Comparison of ENCODE assay signal across 8 mouse cellular contexts in genomic region chr6:28572991-28573759, GRCm38 (mm10).
DNase-seq lines count a peak whose midpoint lies in the region; ATAC-seq and TF ChIP-seq lines count a peak whose summit lies in the region.

No protein-coding gene starts in this region.

- intact Hi-C loops in left cerebral cortex, postnatal 25 days (cut with DNase I): no loop called here

- no peak overlapping the region for H3K27ac ChIP-seq in forebrain, postnatal 0 days (ENCODE audit: low read depth, low read length)
- H3K27ac ChIP-seq in kidney, postnatal 0 days: 0 out of 2 replicates have a peak overlapping the region, but pooled peaks have one; percentile 8
- peak overlapping the region; percentile 75 for H3K27ac ChIP-seq in neural tube, embryonic 13.5 days (replicated peaks)
- H3K27ac ChIP-seq in heart, embryonic 12.5 days (ENCODE audit: poor library complexity, severe bottlenecking): no peak overlapping the region

- WGBS in forebrain, postnatal 0 days: 37% methylated on average over 11 of the region's 11 CpGs
- WGBS in kidney, postnatal 0 days: 35% methylated on average over 11 of the region's 11 CpGs
- 6% methylated on average over 11 of the region's 11 CpGs for WGBS in neural tube, embryonic 13.5 days
- 66% methylated on average over 11 of the region's 11 CpGs for WGBS in heart, embryonic 12.5 days

- H3K4me2 ChIP-seq in forebrain, postnatal 0 days (ENCODE audit: low read depth): no peak overlapping the region
- H3K4me2 ChIP-seq in kidney, postnatal 0 days (ENCODE audit: low read length): 0 out of 2 replicates have a peak overlapping the region, but pooled peaks have one; percentile 13
- peak overlapping the region; percentile 10; the same call in 1 of the 2 replicates for H3K4me2 ChIP-seq in neural tube, embryonic 13.5 days
- no peak overlapping the region for H3K4me2 ChIP-seq in heart, embryonic 12.5 days

- no peaks in the 10 kb centered on the region for H3K36me3 ChIP-seq in forebrain, postnatal 0 days (ENCODE audit: insufficient read depth)
- no peaks in the 10 kb centered on the region for H3K36me3 ChIP-seq in kidney, postnatal 0 days (ENCODE audit: insufficient read depth, low read length)
- H3K36me3 ChIP-seq in neural tube, embryonic 13.5 days: no peaks in the 10 kb centered on the region
- H3K36me3 ChIP-seq in heart, embryonic 12.5 days: no peaks in the 10 kb centered on the region

- H3K9me3 ChIP-seq in forebrain, postnatal 0 days (ENCODE audit: low read length): no peaks in the 10 kb centered on the region
- no peaks in the 10 kb centered on the region for H3K9me3 ChIP-seq in kidney, postnatal 0 days (replicated peaks; ENCODE audit: low read length)
- H3K9me3 ChIP-seq in neural tube, embryonic 13.5 days: no peaks in the 10 kb centered on the region
- H3K9me3 ChIP-seq in heart, embryonic 12.5 days (replicated peaks): no peaks in the 10 kb centered on the region

- H3K27me3 ChIP-seq in forebrain, postnatal 0 days (ENCODE audit: insufficient read depth, low read length): no peaks in the 10 kb centered on the region
- H3K27me3 ChIP-seq in kidney, postnatal 0 days (ENCODE audit: insufficient read depth, low read length): no peaks in the 10 kb centered on the region
- H3K27me3 ChIP-seq in neural tube, embryonic 13.5 days: no peaks in the 10 kb centered on the region
- no peaks in the 10 kb centered on the region for H3K27me3 ChIP-seq in heart, embryonic 12.5 days (replicated peaks)

- no peaks in the 10 kb centered on the region for H3K4me1 ChIP-seq in forebrain, postnatal 0 days (ENCODE audit: insufficient read depth)
- peaks cover 7% of the 10 kb centered on the region for H3K4me1 ChIP-seq in kidney, postnatal 0 days (replicated peaks; ENCODE audit: insufficient read depth, low read length)
- H3K4me1 ChIP-seq in neural tube, embryonic 13.5 days (replicated peaks): peaks cover 41% of the 10 kb centered on the region
- peaks cover 28% of the 10 kb centered on the region for H3K4me1 ChIP-seq in heart, embryonic 12.5 days (replicated peaks)

- no peak overlapping the region for H3K4me3 ChIP-seq in forebrain, postnatal 0 days (ENCODE audit: low read depth, low read length)
- H3K4me3 ChIP-seq in kidney, postnatal 0 days (replicated peaks; ENCODE audit: low read depth, low read length): no peak overlapping the region
- H3K4me3 ChIP-seq in neural tube, embryonic 13.5 days: no peak overlapping the region
- H3K4me3 ChIP-seq in heart, embryonic 12.5 days: no peak overlapping the region

- H3K9ac ChIP-seq in forebrain, postnatal 0 days: no peak overlapping the region
- H3K9ac ChIP-seq in kidney, postnatal 0 days (ENCODE audit: low read depth, low read length): no peak overlapping the region
- H3K9ac ChIP-seq in neural tube, embryonic 13.5 days: peak overlapping the region; percentile 13; the same call in 1 of the 2 replicates
- H3K9ac ChIP-seq in heart, embryonic 12.5 days: no peak overlapping the region

- TF ChIP-seq CTCF in brain, embryonic 14.5 days (IDR thresholded peaks at IDR 0.05; ENCODE audit: borderline replicate concordance, extremely low read depth, insufficient read depth, insufficient read length): no peak
- TF ChIP-seq CTCF in forebrain, postnatal 0 days (IDR thresholded peaks at IDR 0.05; ENCODE audit: low read depth): no peak
- no peak; the same call in 1 of the 2 replicates for TF ChIP-seq CTCF in kidney, postnatal 0 days (IDR thresholded peaks at IDR 0.05; ENCODE audit: low read depth)

- peak; percentile 92 for ATAC-seq in forebrain, postnatal 0 days
- peak; percentile 71 for ATAC-seq in kidney, postnatal 0 days (replicated peaks; ENCODE audit: low FRiP score, low read depth)
- peak; percentile 93 for ATAC-seq in neural tube, embryonic 13.5 days (ENCODE audit: low read depth)
- no peak for ATAC-seq in heart, embryonic 12.5 days (ENCODE audit: insufficient number of reproducible peaks, low FRiP score)

- peak; percentile 28 for DNase-seq in left cerebral cortex, adult 11 months (ENCODE audit: low spot score)
- no peak for DNase-seq in left cerebral cortex, postnatal 25 days (ENCODE audit: low spot score in 2 of 2)
- peak; percentile 84 for DNase-seq in brain, embryonic 14.5 days (ENCODE audit: low read depth)
- DNase-seq in forebrain, postnatal 0 days: peak; percentile 39
- DNase-seq in kidney, postnatal 0 days (ENCODE audit: low spot score): peak; percentile 75
- no peak for DNase-seq in urinary bladder, adult 2 months (ENCODE audit: low spot score)

- TF ChIP-seq POLR2A in brain, embryonic 14.5 days (IDR thresholded peaks at IDR 0.05; ENCODE audit: borderline replicate concordance, extremely low read depth, insufficient read depth, insufficient read length, poor library complexity, severe bottlenecking): no peak

Comparison
In these comparisons a context has a peak if more than half of its experiments do, and no peak if none do; other contexts are left out.
1. DNase-seq: peak in left cerebral cortex, adult 11 months (single experiment), brain, embryonic 14.5 days (single experiment), forebrain, postnatal 0 days (single experiment) and kidney, postnatal 0 days (single experiment); none in left cerebral cortex, postnatal 25 days (0 of 2) and urinary bladder, adult 2 months (single experiment).
2. H3K27ac ChIP-seq: peak in kidney, postnatal 0 days (single experiment) and neural tube, embryonic 13.5 days (single experiment); none in forebrain, postnatal 0 days (single experiment) and heart, embryonic 12.5 days (single experiment).
3. H3K4me2 ChIP-seq: peak in kidney, postnatal 0 days (single experiment) and neural tube, embryonic 13.5 days (single experiment); none in forebrain, postnatal 0 days (single experiment) and heart, embryonic 12.5 days (single experiment).